Mouse (Mus musculus) E14TG2a.4 (cell line): ENCODE results near the gene Zfp853.

Experiments used
- H3K27me3 ChIP-seq: 2 replicates; pipeline ENCODE4 v1.6.1; 2014; ENCODE audit warnings: low read length, control low read depth; ENCODE audit not compliant: insufficient read depth
- H3K36me3 ChIP-seq: 2 replicates; pipeline ENCODE4 v1.6.1; 2014; ENCODE audit warnings: low read length, control low read depth; ENCODE audit not compliant: insufficient read depth
- H3K4me1 ChIP-seq: replicated peaks from 2 replicates; pipeline ENCODE4 v1.6.1; 2014; ENCODE audit warnings: low read depth, low read length, control low read depth
- H3K4me3 ChIP-seq: replicated peaks from 2 replicates; pipeline ENCODE4 v1.5.1; 2014; ENCODE audit warnings: mild to moderate bottlenecking, low read length
- H3K9me3 ChIP-seq: 2 replicates; pipeline ENCODE4 v1.6.1; 2014; ENCODE audit warnings: low read length, control low read depth
- CTCF ChIP-seq: conservative IDR thresholded peaks from 2 replicates; pipeline ENCODE4 v1.5.1; 2014; ENCODE audit warnings: low read length
- NANOG ChIP-seq: IDR thresholded peaks from 2 replicates; pipeline ENCODE4 v1.6.1; 2014; ENCODE audit warnings: borderline replicate concordance, low read length, mixed read lengths
- POU5F1 ChIP-seq: IDR thresholded peaks from 2 replicates; pipeline ENCODE4 v1.6.1; 2014; ENCODE audit warnings: low read length, borderline replicate concordance

Gene Zfp853

DNA sequence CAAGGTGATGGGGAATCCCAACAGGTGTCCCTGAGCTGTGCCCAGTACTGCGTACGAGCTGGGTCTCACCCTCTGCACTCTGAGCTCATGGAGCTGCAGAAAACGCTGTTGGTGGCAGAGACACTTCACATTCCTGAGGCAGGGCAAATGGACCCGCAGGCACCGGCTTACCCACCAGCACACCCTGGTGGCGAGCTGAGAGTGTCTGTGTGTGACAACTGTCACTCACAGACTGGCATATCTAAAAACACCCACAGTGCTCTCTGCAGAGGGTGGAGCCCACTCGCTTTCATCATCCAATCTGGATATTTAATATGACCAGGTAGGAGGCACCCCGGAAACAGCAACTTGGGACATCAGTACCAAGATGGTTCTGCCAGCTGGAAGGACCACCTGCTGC, 7.9 kb upstream of the Zfp853 start:
- Histone ChIP-seq H3K36me3 (peaks cover 60% of the 10 kb centered on the region), H3K27me3 (no peaks in the 10 kb centered on the region), H3K4me1 (peaks cover 36% of the 10 kb centered on the region), H3K4me3 (0 out of 2 replicates have a peak overlapping the region, but pooled peaks have one; percentile 17), H3K9me3 (no peaks in the 10 kb centered on the region)
- TF ChIP-seq NANOG = no peak
- no peak for TF ChIP-seq POU5F1
- no peak; the same call in 1 of the 2 replicates for TF ChIP-seq CTCF

DNA sequence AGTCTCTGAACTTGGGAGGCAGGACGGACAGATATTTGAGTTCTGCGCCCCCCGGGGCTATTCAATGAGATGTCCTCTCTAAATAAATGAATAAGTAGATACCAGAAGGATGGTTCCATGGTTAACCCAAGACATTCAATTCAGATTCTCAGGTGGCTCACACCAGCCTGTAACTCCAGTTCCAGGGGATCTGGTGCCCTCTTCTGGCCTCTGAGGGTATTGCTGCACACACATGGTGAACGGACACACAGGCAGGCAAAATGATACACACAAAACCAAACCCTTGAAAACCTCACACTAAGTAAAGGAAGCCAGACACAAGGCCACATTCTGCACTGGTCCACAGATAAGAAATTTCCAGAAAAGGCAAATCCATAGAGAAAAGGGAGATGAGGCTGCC, 6.3 kb upstream of the Zfp853 start:
- Histone ChIP-seq H3K4me1 (peaks cover 36% of the 10 kb centered on the region), H3K36me3 (peaks cover 44% of the 10 kb centered on the region), H3K27me3 (no peaks in the 10 kb centered on the region; the same call in 1 of the 2 replicates), H3K9me3 (0 out of 2 replicates have a peak, but pooled peaks cover 3% of the 10 kb centered on the region), H3K4me3 (no peak overlapping the region)
- TF ChIP-seq NANOG (no peak), POU5F1 (no peak), CTCF (peak; percentile 97)

DNA sequence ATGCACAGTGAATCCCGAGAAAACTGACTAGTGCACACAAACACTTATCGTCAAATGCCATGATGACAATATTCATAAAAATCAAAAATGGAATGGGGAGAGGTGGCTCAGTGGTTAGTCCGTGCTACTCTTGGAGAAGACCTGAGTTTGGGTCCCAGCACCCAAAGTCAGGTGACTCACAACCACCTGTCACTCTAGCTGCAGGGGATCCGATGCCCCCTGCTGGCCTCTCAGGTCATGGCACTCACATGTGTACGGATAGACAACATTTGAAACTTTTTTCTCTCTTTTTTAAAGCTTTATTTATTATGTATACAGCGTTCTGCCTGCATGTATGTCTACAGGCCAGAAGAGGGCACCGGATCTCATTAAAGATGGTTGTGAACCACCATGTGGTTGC, 5.0 kb upstream of the Zfp853 start:
- no peak overlapping the region for H3K4me3 ChIP-seq
- H3K27me3 ChIP-seq = peaks cover 12% of the 10 kb centered on the region
- no peak for TF ChIP-seq POU5F1
- TF ChIP-seq NANOG = no peak
- peak; percentile 53 for TF ChIP-seq CTCF
- H3K4me1 ChIP-seq = peaks cover 45% of the 10 kb centered on the region
- H3K36me3 ChIP-seq = peaks cover 34% of the 10 kb centered on the region
- 0 out of 2 replicates have a peak, but pooled peaks cover 3% of the 10 kb centered on the region for H3K9me3 ChIP-seq

DNA sequence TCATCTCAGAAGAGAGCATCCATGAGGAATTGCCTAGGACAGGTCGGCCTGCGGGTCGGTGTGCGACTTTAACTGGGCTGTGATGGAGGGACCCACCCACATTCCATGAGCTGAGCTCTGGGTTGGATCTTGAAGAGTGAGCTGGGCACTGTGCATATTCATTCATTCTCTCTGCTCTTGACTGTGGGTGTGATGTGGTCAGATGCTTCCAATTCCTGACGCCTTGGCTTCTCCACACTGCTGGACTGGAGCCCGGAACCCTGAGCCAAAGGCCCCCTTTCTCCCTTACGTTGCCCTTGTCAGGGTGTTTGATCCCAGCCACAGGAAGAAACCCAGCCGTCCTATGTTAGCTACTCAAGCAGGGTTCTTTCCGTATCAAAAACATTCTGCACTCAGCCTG, 4.6 kb upstream of the Zfp853 start:
- no peak overlapping the region for H3K4me3 ChIP-seq
- TF ChIP-seq CTCF = no peak
- no peak for TF ChIP-seq POU5F1
- no peak for TF ChIP-seq NANOG
- peaks cover 30% of the 10 kb centered on the region for H3K36me3 ChIP-seq
- H3K27me3 ChIP-seq = peaks cover 16% of the 10 kb centered on the region
- H3K9me3 ChIP-seq = 0 out of 2 replicates have a peak, but pooled peaks cover 3% of the 10 kb centered on the region
- peaks cover 41% of the 10 kb centered on the region for H3K4me1 ChIP-seq

DNA sequence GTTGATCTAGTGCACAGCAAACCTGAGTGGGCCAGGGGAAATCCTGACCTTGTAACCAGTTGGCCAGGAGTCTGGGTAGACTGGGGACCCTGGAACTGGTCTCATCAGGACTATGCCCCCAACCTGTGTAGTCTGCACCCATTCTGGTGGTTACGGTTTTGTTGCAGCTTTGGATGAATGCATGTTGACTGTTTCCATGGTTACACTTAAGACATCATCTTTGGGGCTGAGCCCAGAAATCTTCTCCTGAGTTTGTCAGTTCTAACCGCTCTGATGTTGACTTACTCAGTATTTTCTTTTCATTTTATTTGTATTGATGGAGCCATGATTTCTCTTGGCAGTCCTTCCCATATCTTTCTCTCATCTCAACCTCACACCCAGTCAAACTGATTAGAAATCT, 1.9 kb upstream of the Zfp853 start:
- peaks cover 43% of the 10 kb centered on the region for H3K27me3 ChIP-seq
- H3K9me3 ChIP-seq = 0 out of 2 replicates have a peak, but pooled peaks cover 3% of the 10 kb centered on the region
- peaks cover 37% of the 10 kb centered on the region for H3K4me1 ChIP-seq
- no peak overlapping the region for H3K4me3 ChIP-seq
- H3K36me3 ChIP-seq = peaks cover 7% of the 10 kb centered on the region
- TF ChIP-seq POU5F1 (no peak), CTCF (no peak), NANOG (no peak)

DNA sequence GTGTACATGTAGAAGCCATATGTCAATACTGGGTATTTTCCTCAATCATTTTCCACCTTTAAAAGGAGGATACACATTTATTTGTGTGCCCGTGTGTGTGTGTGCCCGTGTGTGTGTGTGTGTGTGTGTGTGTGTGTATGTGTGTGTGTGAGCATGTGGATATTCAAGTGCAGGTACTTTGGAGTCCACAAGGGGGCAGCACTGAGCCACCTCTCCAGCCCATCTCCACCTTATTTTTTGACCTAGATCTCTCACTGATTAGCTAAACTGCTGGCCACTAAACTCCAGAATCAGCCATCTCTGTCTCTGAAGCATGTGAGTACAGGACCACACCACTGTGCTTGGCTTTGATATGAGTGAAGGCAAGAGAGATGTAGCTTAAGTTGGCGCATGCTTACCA, 1.4 kb upstream of the Zfp853 start:
- TF ChIP-seq CTCF (peak; percentile 44), POU5F1 (no peak)
- Histone ChIP-seq H3K36me3 (peaks cover 3% of the 10 kb centered on the region; the same call in 1 of the 2 replicates), H3K4me3 (no peak overlapping the region)

DNA sequence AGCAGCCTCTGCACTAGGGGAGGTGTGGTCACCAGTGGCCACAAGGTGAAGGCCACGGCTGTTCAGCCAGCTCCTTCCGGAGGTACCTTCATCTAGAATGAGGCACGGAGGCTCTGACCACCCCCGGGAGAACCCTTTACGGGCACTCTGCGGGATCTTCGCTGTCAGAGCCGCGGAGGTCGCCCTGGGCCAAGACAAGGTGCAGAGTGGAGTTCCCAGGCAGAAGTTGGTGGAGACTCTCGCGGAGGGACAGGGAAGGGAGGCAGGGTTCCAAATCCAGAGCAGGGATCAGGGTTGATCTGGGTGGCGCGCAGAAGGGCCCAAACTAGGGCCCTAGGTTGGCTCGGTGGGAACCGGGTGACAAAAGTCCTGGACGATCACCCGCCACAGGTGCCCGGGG, 544 bp downstream of the Zfp853 start:
- H3K36me3 ChIP-seq = no peaks in the 10 kb centered on the region
- peaks cover 13% of the 10 kb centered on the region for H3K9me3 ChIP-seq
- H3K4me3 ChIP-seq = peak overlapping the region; percentile 73
- TF ChIP-seq NANOG (no peak), POU5F1 (no peak), CTCF (no peak)
- peaks cover 39% of the 10 kb centered on the region for H3K4me1 ChIP-seq
- peaks cover 68% of the 10 kb centered on the region for H3K27me3 ChIP-seq

More for the DNA sequence above, 1.4 kb upstream of the Zfp853 start:
- Histone ChIP-seq H3K27me3 (peaks cover 48% of the 10 kb centered on the region), H3K9me3 (0 out of 2 replicates have a peak, but pooled peaks cover 3% of the 10 kb centered on the region), H3K4me1 (peaks cover 35% of the 10 kb centered on the region)

DNA sequence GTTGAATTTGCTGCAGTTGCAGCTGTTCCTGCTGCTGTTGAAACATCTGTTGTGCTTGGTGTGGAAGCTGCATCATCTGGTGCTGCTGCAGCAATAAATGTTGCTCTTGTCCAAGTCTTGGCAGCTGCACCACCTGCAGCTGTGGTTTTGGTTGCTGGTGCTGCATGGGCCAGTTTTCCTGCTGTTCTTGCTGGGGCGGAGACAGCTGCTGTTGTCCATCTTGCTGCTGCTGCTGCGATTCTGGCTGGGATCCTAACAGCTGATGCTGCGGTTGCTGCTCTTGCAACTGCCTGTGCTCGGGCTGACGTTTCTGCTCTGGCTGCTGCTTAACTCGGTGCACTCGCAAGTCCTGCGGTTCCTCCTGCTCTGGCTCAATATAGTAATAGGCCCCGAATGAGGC, 4.1 kb downstream of the Zfp853 start:
- Histone ChIP-seq H3K36me3 (no peaks in the 10 kb centered on the region), H3K9me3 (peaks cover 10% of the 10 kb centered on the region), H3K4me3 (no peak overlapping the region), H3K4me1 (peaks cover 45% of the 10 kb centered on the region), H3K27me3 (peaks cover 89% of the 10 kb centered on the region)
- TF ChIP-seq CTCF (no peak), NANOG (no peak), POU5F1 (no peak)

DNA sequence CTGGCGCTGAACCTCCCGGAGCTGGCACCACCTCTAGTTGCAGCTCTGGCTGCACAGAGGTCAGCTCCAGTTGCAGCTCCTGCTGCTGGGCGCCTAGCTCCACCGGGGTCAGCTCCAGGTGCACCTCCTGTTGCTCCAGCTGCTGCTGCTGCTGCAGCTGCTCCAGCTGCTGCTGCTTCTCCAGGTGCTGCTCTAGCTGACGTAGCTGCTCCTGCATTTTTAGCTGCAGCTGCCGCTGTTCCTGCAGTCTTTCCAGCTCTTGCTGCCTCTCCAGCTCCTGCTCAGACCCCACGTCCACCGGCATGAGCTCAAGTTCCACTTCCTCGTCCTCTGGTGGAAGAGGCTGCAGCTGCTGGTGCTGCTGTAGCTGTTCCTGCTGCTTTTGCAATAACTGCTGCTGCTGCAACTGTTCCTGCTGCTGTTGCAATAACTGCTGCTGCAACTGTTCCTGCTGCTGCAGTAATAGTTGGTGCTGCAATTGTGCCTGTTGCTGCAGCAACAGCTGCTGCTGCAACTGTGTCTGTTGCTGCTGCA, 5.0 kb downstream of the Zfp853 start:
- H3K4me1 ChIP-seq = peaks cover 39% of the 10 kb centered on the region
- TF ChIP-seq POU5F1 (no peak), CTCF (no peak), NANOG (no peak)
- no peaks in the 10 kb centered on the region for H3K36me3 ChIP-seq
- H3K4me3 ChIP-seq = peak overlapping the region; percentile 71
- peaks cover 10% of the 10 kb centered on the region for H3K9me3 ChIP-seq
- H3K27me3 ChIP-seq = peaks cover 84% of the 10 kb centered on the region
